Mouse (Mus musculus): ENCODE measurements around the gene Mief2.
A peak's percentile ranks its signal among the peaks of the same experiment; 100 is the strongest.

Mief2 gene

GRCm38 (mm10) chr11:60728260-60728761 lies at the start of gene Mief2:
Gene Mief2, plus strand, starts transcription at chr11:60728398.
- peak; percentile 94 for DNase-seq (ENCODE audit: low read depth)

- DNase-seq (ENCODE audit: low read depth) = no peak
Measured at GRCm38 (mm10) chr11:60696165-60696564, 32.0 kb upstream of the Mief2 start.

DNA sequence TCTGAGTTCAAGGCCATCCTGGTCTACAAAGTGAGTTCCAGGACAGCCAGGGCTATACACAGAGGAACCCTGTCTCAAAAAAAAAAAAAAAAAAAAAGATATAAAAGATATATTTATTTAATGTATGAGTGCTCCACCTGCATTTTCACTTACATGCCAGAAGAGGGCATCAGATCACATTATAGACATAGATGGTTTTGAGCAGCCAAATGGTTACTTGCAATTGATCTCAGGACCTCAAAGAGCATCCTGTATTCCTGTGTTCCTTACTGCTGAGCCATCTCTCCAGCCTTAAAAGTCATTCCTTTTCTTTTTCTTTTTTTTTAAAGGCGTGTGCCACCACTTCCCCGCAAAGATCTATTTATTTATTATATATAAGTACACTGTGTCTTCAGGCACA lies 30.6 kb upstream of the Mief2 start:
- no peak for DNase-seq (ENCODE audit: low read depth)

GRCm38 (mm10) chr11:60698806-60699523 lies 29.2 kb upstream of the Mief2 start:
- no peak for DNase-seq (ENCODE audit: low read depth)

DNA sequence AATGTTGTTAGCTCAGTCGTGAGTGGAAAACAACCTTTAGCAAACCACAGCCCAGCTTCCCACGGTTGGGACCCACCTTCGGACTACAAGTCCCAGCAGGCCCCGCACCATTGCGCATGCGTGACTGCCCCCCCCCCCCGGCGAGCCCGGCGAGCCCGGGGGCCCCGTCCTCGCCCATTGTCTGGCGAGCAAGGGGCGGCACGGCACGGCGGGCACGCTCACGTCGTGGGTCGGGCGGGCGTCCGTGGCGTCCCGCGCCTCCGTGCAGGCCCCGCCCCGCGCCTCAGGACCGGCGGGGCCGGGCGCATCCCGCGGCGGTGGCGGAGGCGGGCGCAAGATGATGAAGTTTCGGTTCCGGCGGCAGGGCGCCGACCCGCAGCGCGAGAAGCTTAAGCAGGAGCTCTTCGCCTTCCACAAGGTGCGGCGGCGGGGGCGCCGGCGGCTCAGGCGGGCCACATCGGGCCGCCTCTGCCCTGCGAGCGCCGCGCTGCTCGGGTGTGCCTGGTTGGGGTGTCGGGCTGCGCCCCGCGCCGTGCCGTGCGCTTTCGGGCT lies 28.6 kb upstream of the Mief2 start, which contains the start of gene Llgl1:
Llgl1 (plus strand) TSS at position 200 of the 552 bp plus-strand sequence.
- DNase-seq (ENCODE audit: low read depth) = peak; percentile 70

DNA sequence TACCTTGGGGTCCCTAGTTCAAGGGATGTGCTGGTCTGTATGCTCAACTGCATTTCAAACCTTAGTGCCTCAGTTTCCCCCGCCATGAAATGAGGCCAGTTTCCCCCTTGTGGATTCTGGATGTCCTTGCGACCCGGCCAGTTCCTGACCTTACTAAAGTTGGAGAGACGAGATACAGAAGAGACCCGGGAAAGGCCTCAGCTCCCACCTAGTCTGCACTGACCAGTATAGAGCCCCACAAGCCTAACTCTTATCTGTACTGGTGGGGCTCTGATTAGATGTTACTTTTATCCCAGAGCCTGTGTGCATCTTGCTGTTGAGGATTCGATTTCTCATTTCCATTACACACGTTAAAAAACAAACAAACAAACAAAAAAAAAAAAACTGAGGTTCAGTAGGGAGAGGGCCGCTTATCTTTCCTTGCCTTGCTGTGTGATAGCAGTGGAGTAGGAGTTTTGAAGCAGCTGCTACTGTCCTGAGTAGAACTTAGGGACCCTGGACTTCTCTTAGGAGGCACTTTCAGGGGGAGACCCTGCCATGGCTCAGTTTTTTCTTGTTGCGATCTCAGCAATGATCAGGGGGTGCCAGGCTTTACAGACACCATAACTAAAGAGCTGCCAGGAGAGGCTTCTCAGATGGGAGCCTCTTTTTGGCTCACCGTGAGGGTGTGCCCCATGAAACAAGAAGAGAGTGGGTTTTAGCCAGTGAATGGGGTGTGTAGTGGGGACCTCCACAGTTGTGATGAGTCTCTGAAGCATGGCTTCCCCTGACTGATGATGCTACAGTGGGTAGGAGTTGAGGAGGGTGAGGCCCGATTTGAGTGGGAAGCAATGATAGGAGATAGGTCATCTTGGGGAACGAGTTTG lies 27.6 kb upstream of the Mief2 start:
- no peak for DNase-seq (ENCODE audit: low read depth)

DNA sequence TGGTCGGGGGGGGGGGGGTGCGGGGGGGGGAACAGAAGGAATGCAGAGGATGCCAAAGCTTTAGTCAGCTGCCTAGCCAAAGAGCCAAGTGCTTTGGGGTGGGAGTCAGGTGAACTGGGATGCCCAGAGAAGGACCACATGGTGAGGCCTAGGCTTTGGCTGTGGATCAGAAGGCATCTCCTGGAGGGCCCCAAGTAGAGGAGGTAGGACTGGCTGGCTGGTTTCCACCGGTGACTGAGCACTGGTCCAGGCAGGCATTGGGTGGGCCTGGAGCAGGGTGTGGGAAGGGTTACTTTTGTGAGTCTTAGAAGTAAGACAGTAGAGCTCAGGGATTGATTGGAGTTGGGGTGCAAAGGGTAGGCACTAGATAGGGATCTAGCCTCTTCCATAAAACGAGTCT lies 26.6 kb upstream of the Mief2 start:
- no peak for DNase-seq (ENCODE audit: low read depth)

DNA sequence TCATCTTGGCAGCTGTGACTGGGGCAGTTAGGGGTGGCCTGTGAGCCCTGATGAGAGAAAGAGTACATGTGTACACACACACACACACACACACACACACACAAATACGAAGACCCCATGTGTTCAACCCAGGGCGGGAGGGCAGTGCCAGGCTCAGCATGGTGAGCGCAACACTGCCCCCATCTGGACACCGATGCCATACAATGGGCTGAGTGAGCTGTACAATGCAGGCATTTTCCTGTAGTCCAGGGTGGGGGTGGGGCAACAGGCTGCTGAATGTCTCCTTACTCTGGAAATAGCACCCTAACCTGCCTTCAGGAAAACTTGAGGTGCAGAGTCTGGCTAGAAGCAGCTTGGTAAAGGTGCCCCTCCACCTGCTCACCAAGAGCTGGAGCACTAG lies 25.1 kb upstream of the Mief2 start:
- no peak for DNase-seq (ENCODE audit: low read depth)

DNA sequence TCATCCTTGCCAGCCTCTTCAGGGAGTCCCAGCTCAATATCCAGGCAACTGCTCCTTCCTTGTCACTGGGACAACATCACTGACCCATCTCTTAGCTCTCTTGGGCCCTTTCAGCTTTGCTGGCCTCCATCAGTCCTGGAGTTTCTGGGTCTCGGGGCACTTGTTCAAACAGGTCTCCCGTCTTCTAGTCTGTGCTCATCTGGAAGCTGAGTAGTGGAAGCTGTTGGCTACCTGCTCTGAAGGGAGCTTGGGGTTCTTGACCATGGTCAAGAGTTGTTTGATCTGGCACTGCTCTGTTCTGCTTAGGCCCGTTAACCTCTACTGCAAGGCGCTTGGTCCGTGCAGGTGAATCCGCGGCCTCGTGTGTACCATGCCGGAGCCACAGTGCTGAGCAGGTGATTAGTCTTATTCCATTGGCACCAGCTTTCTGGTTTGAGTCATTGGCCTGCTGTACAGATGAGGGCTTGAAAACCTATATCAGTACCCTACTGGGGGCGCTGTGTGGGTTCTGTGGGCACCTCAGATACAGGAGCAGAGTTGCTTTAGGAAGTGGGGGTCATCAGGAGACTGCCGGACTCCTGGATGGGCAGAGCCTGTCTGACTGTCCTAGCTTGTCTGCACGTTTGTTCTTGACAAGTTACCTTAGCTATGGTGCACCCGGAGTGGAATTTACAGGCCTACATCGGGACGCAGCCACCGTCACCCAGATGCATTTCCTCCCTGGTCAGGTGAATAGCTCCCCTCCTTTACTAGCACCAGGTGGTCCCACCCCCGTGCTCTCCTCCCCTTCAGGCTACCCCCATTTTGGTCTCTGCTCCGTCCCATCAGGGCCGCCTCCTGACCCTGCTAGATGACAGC lies 23.9 kb upstream of the Mief2 start:
- DNase-seq (ENCODE audit: low read depth) = no peak

DNA sequence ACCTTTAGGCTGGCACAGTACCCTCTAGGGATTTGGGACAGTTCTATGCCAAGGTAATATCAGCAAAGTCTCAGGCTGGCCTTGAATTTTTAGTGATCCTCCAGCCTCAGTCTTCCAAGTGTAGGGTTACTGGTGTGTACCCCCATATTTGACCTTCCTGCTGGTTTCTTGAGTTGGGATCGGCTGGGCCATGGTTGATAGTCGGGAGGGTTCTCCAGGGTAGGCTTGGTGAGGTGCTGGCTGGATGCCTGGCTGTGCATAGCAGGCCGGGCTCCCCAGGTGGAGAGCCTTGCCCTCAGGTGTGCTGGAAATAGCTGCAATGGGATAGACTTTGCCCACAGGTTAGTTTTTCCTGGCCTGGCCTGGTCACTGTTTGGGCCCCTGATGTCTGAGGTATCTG lies 22.9 kb upstream of the Mief2 start:
- no peak for DNase-seq (ENCODE audit: low read depth)

DNA sequence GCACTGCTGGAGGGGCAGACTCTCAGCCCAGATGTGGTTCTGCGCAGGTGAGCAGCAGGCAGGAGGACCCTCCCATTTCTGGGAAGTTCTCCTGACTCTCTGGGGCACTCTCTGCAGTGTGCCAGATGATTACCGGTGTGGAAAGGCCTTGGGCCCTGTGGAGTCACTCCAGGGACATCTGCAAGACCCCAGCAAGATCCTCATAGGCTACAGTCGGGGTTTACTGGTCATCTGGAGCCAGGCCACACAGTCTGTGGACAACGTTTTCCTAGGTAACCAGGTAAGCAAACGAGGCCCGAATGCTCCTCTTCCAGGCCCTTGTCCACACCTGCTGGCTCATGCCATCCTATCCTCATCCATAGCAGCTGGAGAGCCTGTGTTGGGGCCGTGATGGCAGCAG lies 22.1 kb upstream of the Mief2 start:
- no peak for DNase-seq (ENCODE audit: low read depth)

DNA sequence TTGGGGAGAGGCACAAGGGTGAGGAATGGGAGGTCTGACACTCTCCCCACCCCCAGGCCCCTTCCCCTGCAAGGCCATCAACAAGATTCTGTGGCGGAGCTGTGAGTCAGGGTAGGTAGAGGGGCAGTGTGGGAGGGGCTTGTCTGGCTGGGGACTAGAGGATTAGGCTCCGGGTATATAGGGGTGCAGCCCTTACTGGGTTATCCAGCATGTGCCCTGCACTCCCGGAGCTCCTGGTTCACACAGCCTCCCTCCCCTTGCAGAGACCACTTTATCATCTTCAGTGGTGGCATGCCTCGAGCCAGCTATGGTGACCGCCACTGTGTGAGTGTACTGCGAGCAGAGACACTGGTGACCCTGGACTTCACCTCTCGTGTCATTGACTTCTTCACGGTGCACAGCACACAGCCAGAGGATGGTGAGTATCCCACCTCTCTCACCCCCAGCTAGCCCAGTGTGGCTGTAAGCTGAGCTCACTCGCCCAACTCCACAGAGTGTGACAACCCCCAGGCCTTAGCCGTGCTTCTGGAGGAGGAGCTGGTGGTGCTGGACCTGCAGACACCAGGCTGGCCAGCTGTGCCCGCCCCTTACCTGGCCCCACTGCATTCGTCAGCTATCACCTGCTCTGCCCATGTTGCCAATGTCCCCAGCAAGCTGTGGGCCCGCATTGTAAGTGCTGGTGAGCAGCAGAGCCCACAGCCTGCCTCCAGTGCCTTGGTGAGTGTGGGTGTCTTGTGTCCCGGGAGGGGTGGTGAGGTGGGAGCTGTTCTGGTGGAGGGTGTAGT lies 21.3 kb upstream of the Mief2 start:
- no peak for DNase-seq (ENCODE audit: low read depth)

- DNase-seq (ENCODE audit: low read depth) = peak; percentile 99
Measured at GRCm38 (mm10) chr11:60707672-60708071, 20.5 kb upstream of the Mief2 start.

- DNase-seq (ENCODE audit: low read depth) = no peak
Measured at GRCm38 (mm10) chr11:60708631-60709030, 19.6 kb upstream of the Mief2 start.

GRCm38 (mm10) chr11:60709481-60710465 lies 18.4 kb upstream of the Mief2 start:
- no peak for DNase-seq (ENCODE audit: low read depth)

- no peak for DNase-seq (ENCODE audit: low read depth)
Measured at GRCm38 (mm10) chr11:60711218-60711617, 17.0 kb upstream of the Mief2 start.

GRCm38 (mm10) chr11:60712040-60712439 lies 16.2 kb upstream of the Mief2 start:
- DNase-seq (ENCODE audit: low read depth) = no peak

DNA sequence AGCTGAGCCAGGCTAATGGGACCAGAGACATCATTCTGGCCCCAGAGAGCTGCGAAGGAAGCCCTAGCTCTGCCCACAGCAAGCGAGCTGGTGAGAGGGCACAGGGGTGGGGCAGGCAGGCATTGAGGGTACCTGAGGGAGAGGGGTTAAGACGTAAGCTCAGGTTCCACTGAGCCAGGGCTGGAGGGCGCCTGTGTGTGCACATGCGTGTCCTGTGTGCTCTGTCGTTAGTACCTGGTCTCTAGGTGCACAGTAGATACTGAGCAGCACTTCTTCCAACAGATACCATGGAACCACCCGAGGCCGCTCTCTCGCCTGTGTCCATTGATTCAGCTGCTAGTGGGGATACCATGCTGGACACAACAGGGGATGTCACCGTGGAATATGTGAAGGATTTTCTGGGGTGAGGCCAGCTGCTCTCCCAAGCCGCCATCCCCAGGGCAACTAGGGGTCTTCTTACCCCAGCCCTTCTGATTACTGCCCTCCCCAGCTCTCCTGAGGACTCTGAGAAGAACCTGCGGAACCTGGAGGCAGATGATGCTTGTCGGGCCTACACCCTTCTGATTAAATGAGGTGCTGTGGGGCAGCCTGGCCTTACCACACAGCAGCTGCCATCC lies 15.5 kb upstream of the Mief2 start:
- no peak for DNase-seq (ENCODE audit: low read depth)

GRCm38 (mm10) chr11:60715833-60716232 lies 12.4 kb upstream of the Mief2 start:
- no peak for DNase-seq (ENCODE audit: low read depth)

Data from fibroblast of lung, adult 2 months (primary cell).